Mouse (Mus musculus) hindbrain, embryonic 10.5 days (tissue): Measurements from ENCODE around the gene Ccdc142. TPM values are rescaled to one million over a fixed set of nuclear protein-coding genes. Genes with fewer than 3 reads are reported as not detected.

ENCODE experiments used
- DNase-seq: peaks from one replicate; pipeline ENCODE4 v3.0.0-alpha.2; 2017; ENCODE audit warnings: low spot score
- H3K27ac ChIP-seq: fragments of 300-500 bp; sonication (generic); 2 replicates; pipeline ENCODE4 v1.5.1; 2016; ENCODE audit warnings: mild to moderate bottlenecking, moderate library complexity
- H3K27me3 ChIP-seq: fragments of 300-500 bp; sonication (generic); 2 replicates; pipeline ENCODE4 v1.6.1; 2016; ENCODE audit warnings: mild to moderate bottlenecking; ENCODE audit not compliant: poor library complexity, insufficient read depth, severe bottlenecking
- H3K36me3 ChIP-seq: fragments of 300-500 bp; sonication (generic); 2 replicates; pipeline ENCODE4 v1.6.1; 2016; ENCODE audit warnings: mild to moderate bottlenecking, moderate library complexity
- H3K4me1 ChIP-seq: fragments of 300-500 bp; sonication (generic); replicated peaks from 2 replicates; pipeline ENCODE4 v1.6.1; 2016; ENCODE audit warnings: mild to moderate bottlenecking
- H3K4me3 ChIP-seq: fragments of 300-500 bp; sonication (generic); 2 replicates; pipeline ENCODE4 v1.5.1; 2016; ENCODE audit warnings: mild to moderate bottlenecking, moderate library complexity
- H3K9me3 ChIP-seq: fragments of 300-500 bp; sonication (generic); 2 replicates; pipeline ENCODE4 v1.6.1; 2016; ENCODE audit warnings: mild to moderate bottlenecking, moderate library complexity
- WGBS: fragments of 180-500 bp; shearing (Covaris S2); methylation state at CpG from one replicate; pipeline ENCODE4 v1.1.7; 2016; 5-methylcytosine and 5-hydroxymethylcytosine counted together
- polyA plus RNA-seq: library from polyadenylated mRNA; unstranded; fragments of >200 nt; fragmentation: Nextera tagmentation; extraction: Ambion mirVana; gene quantifications from 2 replicates; pipeline ENCODE4 v1.2.1, GENCODE M21; 2016

The Ccdc142 gene
- polyA plus RNA-seq, 1 experiment from 2014 or later: 3.8 TPM

GRCm38 (mm10) chr6:83125331-83125730 lies 23.9 kb downstream of the Ccdc142 start, which contains the start of gene Ino80b:
Gene Ino80b, minus strand, starts transcription at chr6:83125431.
- Histone ChIP-seq H3K27ac (peak within 1 kb of the TSS; percentile 93), H3K27me3 (no peaks in the 10 kb centered on the region), H3K36me3 (peaks cover 4% of the 10 kb centered on the region; the same call in 1 of the 2 replicates), H3K4me3 (peak within 1 kb of the TSS; percentile 84), H3K4me1 (peaks cover 39% of the 10 kb centered on the region), H3K9me3 (no peaks in the 10 kb centered on the region)
- 27% methylated on average over 5 of the region's 5 CpGs for WGBS
- DNase-seq: no peak

- Histone ChIP-seq H3K27me3 (no peaks in the 10 kb centered on the region), H3K9me3 (no peaks in the 10 kb centered on the region), H3K4me3 (no peak overlapping the region), H3K36me3 (peaks cover 4% of the 10 kb centered on the region; the same call in 1 of the 2 replicates), H3K4me1 (peaks cover 27% of the 10 kb centered on the region), H3K27ac (no peak overlapping the region)
- WGBS: 96% methylated on average over 5 of the region's 5 CpGs
- no peak for DNase-seq
Measured at GRCm38 (mm10) chr6:83127419-83127818, 26.0 kb downstream of the Ccdc142 start.

GRCm38 (mm10) chr6:83131469-83132034 lies 30.2 kb downstream of the Ccdc142 start:
- peaks cover 15% of the 10 kb centered on the region for H3K27me3 ChIP-seq
- WGBS: 80% methylated on average over 6 of the region's 6 CpGs
- H3K27ac ChIP-seq: 0 out of 2 replicates have a peak overlapping the region, but pooled peaks have one; percentile 8
- H3K36me3 ChIP-seq: no peaks in the 10 kb centered on the region
- H3K4me3 ChIP-seq: no peak overlapping the region
- H3K9me3 ChIP-seq: no peaks in the 10 kb centered on the region
- no peak for DNase-seq
- H3K4me1 ChIP-seq: peaks cover 26% of the 10 kb centered on the region

- Histone ChIP-seq H3K36me3 (no peaks in the 10 kb centered on the region), H3K27me3 (peaks cover 15% of the 10 kb centered on the region), H3K9me3 (no peaks in the 10 kb centered on the region), H3K4me1 (peaks cover 34% of the 10 kb centered on the region), H3K27ac (no peak overlapping the region), H3K4me3 (no peak overlapping the region)
- DNase-seq: no peak
- WGBS: 89% methylated on average over 9 of the region's 9 CpGs
Measured at GRCm38 (mm10) chr6:83132176-83132919, 30.9 kb downstream of the Ccdc142 start.

- no peak for DNase-seq
- Histone ChIP-seq H3K9me3 (no peaks in the 10 kb centered on the region), H3K27ac (no peak overlapping the region), H3K4me3 (no peak overlapping the region), H3K27me3 (peaks cover 15% of the 10 kb centered on the region), H3K36me3 (0 out of 2 replicates have a peak, but pooled peaks cover 1% of the 10 kb centered on the region), H3K4me1 (peaks cover 52% of the 10 kb centered on the region)
- WGBS: 71% methylated on average over 3 of the region's 3 CpGs
Measured at GRCm38 (mm10) chr6:83134226-83134625, 32.8 kb downstream of the Ccdc142 start.

GRCm38 (mm10) chr6:83134951-83135513 lies 33.6 kb downstream of the Ccdc142 start, which contains the start of gene Rtkn:
Gene Rtkn, plus strand, starts transcription at chr6:83135463.
- Histone ChIP-seq H3K27me3 (peaks cover 15% of the 10 kb centered on the region), H3K4me3 (peak within 1 kb of the TSS; percentile 84), H3K9me3 (no peaks in the 10 kb centered on the region), H3K36me3 (peaks cover 10% of the 10 kb centered on the region; the same call in 1 of the 2 replicates), H3K27ac (peak within 1 kb of the TSS; percentile 100), H3K4me1 (peaks cover 60% of the 10 kb centered on the region)
- 53% methylated on average over 7 of the region's 7 CpGs for WGBS
- no peak for DNase-seq

GRCm38 (mm10) chr6:83135571-83136161 lies 34.3 kb downstream of the Ccdc142 start:
- peaks cover 63% of the 10 kb centered on the region for H3K4me1 ChIP-seq
- no peaks in the 10 kb centered on the region for H3K9me3 ChIP-seq
- peak overlapping the region; percentile 84 for H3K4me3 ChIP-seq
- peaks cover 15% of the 10 kb centered on the region for H3K27me3 ChIP-seq
- WGBS: 2% methylated on average over 37 of the region's 37 CpGs
- peak overlapping the region; percentile 100 for H3K27ac ChIP-seq
- peaks cover 11% of the 10 kb centered on the region; the same call in 1 of the 2 replicates for H3K36me3 ChIP-seq
- DNase-seq: peak; percentile 49

GRCm38 (mm10) chr6:83136291-83136880 lies 35.0 kb downstream of the Ccdc142 start:
- no peak for DNase-seq
- Histone ChIP-seq H3K27me3 (peaks cover 18% of the 10 kb centered on the region), H3K27ac (peak overlapping the region; percentile 100), H3K4me3 (peak overlapping the region; percentile 84), H3K4me1 (peaks cover 71% of the 10 kb centered on the region), H3K9me3 (no peaks in the 10 kb centered on the region), H3K36me3 (peaks cover 11% of the 10 kb centered on the region; the same call in 1 of the 2 replicates)
- WGBS: 5% methylated on average over 5 of the region's 5 CpGs

GRCm38 (mm10) chr6:83136881-83137575 lies 35.6 kb downstream of the Ccdc142 start:
- DNase-seq: peak; percentile 92
- under 1% methylated on average over 26 of the region's 26 CpGs for WGBS
- H3K4me3 ChIP-seq: peak overlapping the region; percentile 84
- H3K36me3 ChIP-seq: peaks cover 11% of the 10 kb centered on the region; the same call in 1 of the 2 replicates
- peaks cover 25% of the 10 kb centered on the region for H3K27me3 ChIP-seq
- H3K4me1 ChIP-seq: peaks cover 77% of the 10 kb centered on the region
- no peaks in the 10 kb centered on the region for H3K9me3 ChIP-seq
- peak overlapping the region; percentile 100 for H3K27ac ChIP-seq

GRCm38 (mm10) chr6:83137576-83137950 lies 36.2 kb downstream of the Ccdc142 start:
- under 1% methylated on average over 12 of the region's 12 CpGs for WGBS
- Histone ChIP-seq H3K27ac (peak overlapping the region; percentile 100), H3K9me3 (no peaks in the 10 kb centered on the region), H3K27me3 (peaks cover 28% of the 10 kb centered on the region), H3K4me1 (peaks cover 82% of the 10 kb centered on the region), H3K36me3 (peaks cover 11% of the 10 kb centered on the region; the same call in 1 of the 2 replicates), H3K4me3 (peak overlapping the region; percentile 84)
- peak; percentile 93 for DNase-seq

- H3K36me3 ChIP-seq: peaks cover 11% of the 10 kb centered on the region; the same call in 1 of the 2 replicates
- H3K9me3 ChIP-seq: no peaks in the 10 kb centered on the region
- WGBS: under 1% methylated on average over 11 of the region's 11 CpGs
- peak overlapping the region; percentile 100 for H3K27ac ChIP-seq
- H3K27me3 ChIP-seq: peaks cover 28% of the 10 kb centered on the region
- peak overlapping the region; percentile 84 for H3K4me3 ChIP-seq
- peaks cover 87% of the 10 kb centered on the region for H3K4me1 ChIP-seq
- DNase-seq: peak; percentile 76
Measured at GRCm38 (mm10) chr6:83138056-83138455, 36.7 kb downstream of the Ccdc142 start.

GRCm38 (mm10) chr6:83140044-83140443 lies 38.6 kb downstream of the Ccdc142 start:
- H3K4me1 ChIP-seq: peaks cover 79% of the 10 kb centered on the region
- WGBS: 95% methylated on average over 8 of the region's 8 CpGs
- H3K9me3 ChIP-seq: no peaks in the 10 kb centered on the region
- DNase-seq: no peak
- peaks cover 23% of the 10 kb centered on the region for H3K27me3 ChIP-seq
- peaks cover 11% of the 10 kb centered on the region; the same call in 1 of the 2 replicates for H3K36me3 ChIP-seq
- H3K27ac ChIP-seq: no peak overlapping the region
- H3K4me3 ChIP-seq: no peak overlapping the region
